Mouse (Mus musculus) MEL (cell line): ENCODE measurements around the gene Ddx27. TPM values are rescaled to one million over a fixed set of nuclear protein-coding genes. Genes with fewer than 3 reads are reported as not detected.

Source experiments
- DNase-seq: peaks from one replicate; pipeline ENCODE4 v3.0.0; 2011; ENCODE audit warnings: low read depth, low spot score
- H3K27ac ChIP-seq: 2 replicates; pipeline ENCODE4 v1.5.1; 2012; ENCODE audit warnings: low read depth, mild to moderate bottlenecking, control low read depth, low read length, moderate library complexity; ENCODE audit not compliant: control insufficient read depth
- H3K27me3 ChIP-seq, 2 experiments: fragments of 150-350 bp in 1 of 2; sonication (generic) in 1 of 2; 2 replicates each; pipeline ENCODE4 v1.6.1; 2012; ENCODE audit warnings: low read length in 2 of 2, mild to moderate bottlenecking in 2 of 2, improper control_type of control experiment in 1 of 2, moderate library complexity in 1 of 2; ENCODE audit not compliant: insufficient read depth in 2 of 2, control insufficient read depth in 1 of 2
- H3K36me3 ChIP-seq, 2 experiments: 2 replicates each; pipeline ENCODE4 v1.6.1; 2012 to 2014; ENCODE audit warnings: low read length in 2 of 2, improper control_type of control experiment in 1 of 2, inconsistent platforms in 1 of 2, mild to moderate bottlenecking in 1 of 2; ENCODE audit not compliant: insufficient read depth in 2 of 2, control insufficient read depth in 1 of 2
- H3K4me1 ChIP-seq, 2 experiments: fragments of 150-350 bp in 1 of 2; sonication (generic) in 1 of 2; 2 replicates each; pipeline ENCODE4 v1.6.1; 2012; ENCODE audit warnings: low read length in 2 of 2, improper control_type of control experiment in 1 of 2, mild to moderate bottlenecking in 1 of 2; ENCODE audit not compliant: insufficient read depth in 2 of 2, control insufficient read depth in 1 of 2
- H3K4me3 ChIP-seq, 2 experiments: fragments of 150-350 bp in 1 of 2; sonication (generic) in 1 of 2; 2 replicates each; pipeline ENCODE4 v1.5.1; 2012; ENCODE audit warnings: low read depth in 2 of 2, low read length in 2 of 2, mild to moderate bottlenecking in 2 of 2, moderate library complexity in 2 of 2, control low read depth in 1 of 2, improper control_type of control experiment in 1 of 2; ENCODE audit not compliant: control insufficient read depth in 1 of 2, insufficient read depth in 1 of 2
- H3K79me2 ChIP-seq: 2 replicates; pipeline ENCODE4 v1.6.1; 2012; ENCODE audit warnings: mild to moderate bottlenecking, low read length, moderate library complexity; ENCODE audit not compliant: control insufficient read depth, poor library complexity, insufficient read depth
- H3K9ac ChIP-seq: 2 replicates; pipeline ENCODE4 v1.6.1; 2012; ENCODE audit warnings: low read depth, mild to moderate bottlenecking, control low read depth, low read length, moderate library complexity; ENCODE audit not compliant: control insufficient read depth, poor library complexity, severe bottlenecking
- H3K9me3 ChIP-seq: fragments of 150-350 bp; sonication (generic); replicated peaks from 2 replicates; pipeline ENCODE4 v1.6.1; 2012; ENCODE audit warnings: mild to moderate bottlenecking, low read length, improper control_type of control experiment, moderate library complexity; ENCODE audit not compliant: insufficient read depth
- BHLHE40 ChIP-seq: IDR thresholded peaks from 2 replicates; pipeline ENCODE4 v1.6.1; 2012; ENCODE audit warnings: low read depth, mild to moderate bottlenecking, inconsistent platforms, low read length, improper control_type of control experiment, borderline replicate concordance
- MAX ChIP-seq: IDR thresholded peaks from 2 replicates; pipeline ENCODE4 v1.6.1; 2011; ENCODE audit warnings: low read length, improper control_type of control experiment
- MYB ChIP-seq: IDR thresholded peaks from 2 replicates; pipeline ENCODE4 v1.6.1; 2011; ENCODE audit warnings: mild to moderate bottlenecking, low read depth, low read length, improper control_type of control experiment
- MYC ChIP-seq: IDR thresholded peaks from 2 replicates; pipeline ENCODE4 v1.6.1; 2011; ENCODE audit warnings: low read depth, mild to moderate bottlenecking, low read length, improper control_type of control experiment, moderate library complexity
- NELFE ChIP-seq: IDR thresholded peaks from 2 replicates; pipeline ENCODE4 v1.6.1; 2011; ENCODE audit warnings: low read depth, low read length, improper control_type of control experiment
- POLR2A ChIP-seq, 2 experiments: IDR thresholded peaks; 2 replicates each; pipeline ENCODE4 v1.6.1; 2011 to 2012; ENCODE audit warnings: low read length in 2 of 2, mild to moderate bottlenecking in 2 of 2, control low read depth in 1 of 2, improper control_type of control experiment in 1 of 2, low read depth in 1 of 2, moderate library complexity in 1 of 2; ENCODE audit not compliant: control insufficient read depth in 1 of 2, insufficient read depth in 1 of 2, poor library complexity in 1 of 2
- POLR2AphosphoS2 ChIP-seq: IDR thresholded peaks from 2 replicates; pipeline ENCODE4 v1.6.1; 2011; ENCODE audit warnings: low read length, improper control_type of control experiment
- POLR2AphosphoS5 ChIP-seq: IDR thresholded peaks from 2 replicates; pipeline ENCODE4 v1.6.1; 2012; ENCODE audit warnings: low read depth, borderline replicate concordance, mild to moderate bottlenecking, inconsistent platforms, low read length, moderate library complexity, mixed read lengths
- SIN3A ChIP-seq: IDR thresholded peaks from 2 replicates; pipeline ENCODE4 v1.6.1; 2012; ENCODE audit warnings: low read length, improper control_type of control experiment, inconsistent platforms
- SMC3 ChIP-seq: IDR thresholded peaks from 2 replicates; pipeline ENCODE4 v1.6.1; 2011; ENCODE audit warnings: low read depth, low read length, improper control_type of control experiment
- TAL1 ChIP-seq: IDR thresholded peaks from 2 replicates; pipeline ENCODE4 v1.6.1; 2012; ENCODE audit warnings: mild to moderate bottlenecking, inconsistent platforms, low read length, moderate library complexity, mixed read lengths
- TBP ChIP-seq: IDR thresholded peaks from 2 replicates; pipeline ENCODE4 v1.8.0; 2011; ENCODE audit warnings: low read depth, low read length, improper control_type of control experiment
- TCF12 ChIP-seq: IDR thresholded peaks from 2 replicates; pipeline ENCODE4 v1.6.1; 2014; ENCODE audit warnings: low read depth, mild to moderate bottlenecking, inconsistent platforms, low read length, improper control_type of control experiment, moderate library complexity
- ZMIZ1 ChIP-seq: IDR thresholded peaks from 2 replicates; pipeline ENCODE4 v1.6.1; 2012; ENCODE audit warnings: low read depth, mild to moderate bottlenecking, inconsistent platforms, low read length, improper control_type of control experiment, moderate library complexity
- polyA plus RNA-seq, 2 experiments: library from polyadenylated mRNA; stranded (reverse) in 1 of 2; unstranded in 1 of 2; fragments of >175 nt in 1 of 2; fragments of >200 nt in 1 of 2; gene quantifications; 2 replicates each; pipeline versions ENCODE4 v1.2.1 to v1.2.4; 2012; ENCODE audit warnings: low replicate concordance in 2 of 2, low read depth in 1 of 2; ENCODE audit not compliant: insufficient read length in 2 of 2, insufficient read depth in 1 of 2, missing spikeins in 1 of 2
- total RNA-seq: library from RNA; depleted of rRNA; stranded (reverse); fragments of 300-350 nt; gene quantifications from 2 replicates; pipeline ENCODE4 v1.2.3, GENCODE M21; 2012

Gene Ddx27
- total and polyA plus RNA-seq, 3 experiments, result 61.7 to 181 (median 143) TPM

GRCm38 (mm10) chr2:167063906-167064496, 49.0 kb downstream of the Ddx27 start:
- Histone ChIP-seq H3K9me3 (no peaks in the 10 kb centered on the region), H3K27ac (peak overlapping the region; percentile 93), H3K4me1 (peaks cover 0 to 6% of the 10 kb centered on the region in 2 experiments; a peak in 2 of 4 replicates), H3K4me3 (peak overlapping the region; percentile 50 to 91), H3K27me3 (no peaks in the 10 kb centered on the region), H3K9ac (peak overlapping the region; percentile 95), H3K36me3 (peaks cover 15 to 16% of the 10 kb centered on the region in 2 experiments), H3K79me2 (peaks cover 48% of the 10 kb centered on the region)
- no peak for TF ChIP-seq MAX
- no peak for TF ChIP-seq BHLHE40
- TF ChIP-seq MYB, result no peak
- no peak for TF ChIP-seq POLR2AphosphoS2
- TF ChIP-seq TBP, result no peak; the same call in 1 of the 2 replicates
- no peak for TF ChIP-seq SIN3A
- TF ChIP-seq SMC3, result no peak
- TF ChIP-seq MYC, result no peak
- TF ChIP-seq ZMIZ1, result no peak
- TF ChIP-seq TAL1, result no peak
- no peak for TF ChIP-seq TCF12
- peak; percentile 46 for DNase-seq

- H3K27me3 ChIP-seq, result no peaks in the 10 kb centered on the region
- no peaks in the 10 kb centered on the region for H3K9me3 ChIP-seq
- H3K79me2 ChIP-seq, result peaks cover 48% of the 10 kb centered on the region
- peak; percentile 68 for DNase-seq
- TF ChIP-seq POLR2A (IDR thresholded peaks at IDR 0.05; ENCODE audit: control insufficient read depth in 1 of 2, insufficient read depth in 1 of 2, low read depth in 1 of 2, low read length in 2 of 2, poor library complexity in 1 of 2) (peak; percentile 61 to 82), POLR2AphosphoS5 (peak; percentile 71; the same call in 1 of the 2 replicates), NELFE (no peak), TBP (peak; percentile 48; the same call in 1 of the 2 replicates)
- peaks cover 15 to 16% of the 10 kb centered on the region in 2 experiments for H3K36me3 ChIP-seq
- H3K9ac ChIP-seq, result peak overlapping the region; percentile 94
- peaks cover 0 to 6% of the 10 kb centered on the region in 2 experiments; a peak in 2 of 4 replicates for H3K4me1 ChIP-seq
- H3K27ac ChIP-seq, result peak overlapping the region; percentile 93
- H3K4me3 ChIP-seq, result peak overlapping the region; percentile 50 to 91
Measured at GRCm38 (mm10) chr2:167064601-167065295, 49.8 kb downstream of the Ddx27 start.

DNA sequence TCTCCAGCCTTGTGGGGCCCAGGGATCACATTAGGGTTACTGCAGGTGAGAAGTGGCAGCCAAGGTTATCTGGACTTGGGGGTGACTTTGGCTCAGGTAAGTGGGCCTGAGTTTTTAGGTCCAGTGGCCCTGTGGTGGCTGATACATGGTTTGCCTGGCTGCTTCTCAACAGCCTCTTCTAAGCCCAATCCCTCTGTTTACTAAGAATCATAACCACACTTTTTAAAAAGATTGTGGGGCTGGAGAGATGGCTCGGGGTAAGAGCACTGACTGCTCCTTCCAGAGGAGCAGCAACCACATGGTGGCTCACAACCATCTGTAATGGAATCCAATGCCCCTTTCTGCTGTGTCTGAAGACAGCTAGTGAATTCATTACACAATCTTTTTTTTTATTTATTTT, 51.0 kb downstream of the Ddx27 start:
- H3K27ac ChIP-seq, result peak overlapping the region; percentile 93
- no peaks in the 10 kb centered on the region for H3K9me3 ChIP-seq
- H3K4me3 ChIP-seq, result peak overlapping the region in 1 of 2 experiments; percentile 91; a peak in 2 of 4 replicates
- peaks cover 3 to 15% of the 10 kb centered on the region in 2 experiments; a peak in 3 of 4 replicates for H3K4me1 ChIP-seq
- TF ChIP-seq POLR2A (IDR thresholded peaks at IDR 0.05; ENCODE audit: control insufficient read depth in 1 of 2, insufficient read depth in 1 of 2, low read depth in 1 of 2, low read length in 2 of 2, poor library complexity in 1 of 2) (peak in 1 of 2 experiments; percentile 17; a peak in 2 of 4 replicates), MYB (no peak), POLR2AphosphoS5 (peak; percentile 61; the same call in 1 of the 2 replicates)
- H3K27me3 ChIP-seq, result no peaks in the 10 kb centered on the region
- H3K36me3 ChIP-seq, result peaks cover 13 to 16% of the 10 kb centered on the region in 2 experiments
- peak overlapping the region; percentile 94 for H3K9ac ChIP-seq
- peak; percentile 65 for DNase-seq
- peaks cover 43% of the 10 kb centered on the region for H3K79me2 ChIP-seq
